Mouse (Mus musculus) T-cell, adult 2 months (primary cell): ENCODE results near the gene 4930524J08Rik.

ENCODE experiments used
- DNase-seq: peaks from one replicate; pipeline ENCODE4 v3.0.0; 2022; ENCODE audit warnings: low spot score

The 4930524J08Rik gene

GRCm38 (mm10) chr5:100005431-100005830 is 26.6 kb downstream of the 4930524J08Rik start:
- DNase-seq: no peak

GRCm38 (mm10) chr5:100005896-100006295 is 27.0 kb downstream of the 4930524J08Rik start:
- DNase-seq: no peak

DNA sequence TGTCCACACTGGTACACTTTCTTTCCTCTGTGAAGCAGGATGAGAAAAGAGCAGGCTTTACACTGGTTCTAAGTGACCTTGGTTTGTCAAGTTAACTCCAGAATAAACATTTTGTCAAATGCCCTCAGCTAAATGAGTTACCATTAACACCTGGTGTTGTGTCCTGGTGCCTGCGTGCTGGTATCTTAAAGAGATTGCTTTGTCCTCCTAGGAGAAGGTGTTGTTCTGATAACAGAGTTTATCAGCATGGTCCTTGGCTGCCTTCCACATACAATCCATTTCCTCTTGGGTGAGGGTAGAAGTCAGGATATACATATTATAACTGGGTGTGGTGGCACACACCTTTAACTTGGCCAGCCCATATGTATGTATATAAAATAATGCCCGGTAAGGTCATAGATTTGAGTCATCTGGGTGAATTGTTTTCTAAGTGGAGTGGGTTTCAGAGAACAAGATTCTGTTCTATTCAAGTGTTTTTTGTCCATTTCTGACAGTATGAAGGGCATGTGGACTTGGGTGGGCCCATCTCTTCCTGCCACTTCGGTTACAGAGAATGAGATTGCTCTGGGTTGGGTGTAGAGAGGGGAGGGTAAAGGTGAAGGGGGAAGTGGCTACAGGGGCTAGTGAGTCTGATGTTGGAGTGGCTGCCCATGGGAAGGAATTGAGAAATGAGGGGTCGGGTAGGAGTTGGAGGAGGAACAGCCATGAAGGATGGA is 27.6 kb downstream of the 4930524J08Rik start:
- no peak for DNase-seq

DNA sequence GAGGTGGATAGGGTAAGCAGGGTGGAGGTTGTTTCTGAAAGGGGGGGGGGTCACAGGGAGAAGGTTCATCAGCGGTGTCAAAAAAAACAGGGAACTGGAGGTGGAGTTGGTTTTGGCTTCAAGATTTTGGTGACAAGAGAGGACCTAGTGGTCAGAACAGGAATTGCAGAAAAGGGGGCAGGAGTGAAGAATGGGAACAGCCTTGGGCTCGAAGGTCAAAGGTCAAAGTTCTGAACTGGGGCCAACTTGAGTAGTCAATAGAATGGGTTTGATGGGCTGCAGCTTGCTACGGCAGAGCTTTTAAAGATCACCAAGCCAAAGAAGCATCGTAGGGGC is 28.1 kb downstream of the 4930524J08Rik start:
- peak; percentile 12 for DNase-seq

GRCm38 (mm10) chr5:100008485-100008884 is 29.6 kb downstream of the 4930524J08Rik start:
- DNase-seq: no peak

- no peak for DNase-seq
Observed at GRCm38 (mm10) chr5:100012599-100012998, 33.7 kb downstream of the 4930524J08Rik start.

DNA sequence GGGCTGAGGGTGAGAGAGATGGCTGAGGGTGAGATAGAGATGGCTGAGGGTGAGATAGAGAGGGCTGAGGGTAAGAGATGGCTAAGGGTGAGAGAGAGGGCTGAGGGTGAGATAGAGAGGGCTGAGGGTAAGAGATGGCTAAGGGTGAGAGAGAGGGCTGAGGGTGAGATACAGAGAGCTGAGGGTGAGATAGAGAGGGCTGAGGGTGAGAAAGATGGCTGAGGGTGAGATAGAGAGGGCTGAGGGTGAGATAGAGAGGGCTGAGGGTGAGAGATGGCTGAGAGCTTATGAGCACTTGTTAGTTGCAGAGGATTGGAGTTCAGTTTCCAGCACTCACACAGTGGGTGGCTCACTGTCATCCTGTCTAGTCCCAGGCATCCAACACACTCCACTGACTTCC is 41.2 kb downstream of the 4930524J08Rik start:
- no peak for DNase-seq

DNA sequence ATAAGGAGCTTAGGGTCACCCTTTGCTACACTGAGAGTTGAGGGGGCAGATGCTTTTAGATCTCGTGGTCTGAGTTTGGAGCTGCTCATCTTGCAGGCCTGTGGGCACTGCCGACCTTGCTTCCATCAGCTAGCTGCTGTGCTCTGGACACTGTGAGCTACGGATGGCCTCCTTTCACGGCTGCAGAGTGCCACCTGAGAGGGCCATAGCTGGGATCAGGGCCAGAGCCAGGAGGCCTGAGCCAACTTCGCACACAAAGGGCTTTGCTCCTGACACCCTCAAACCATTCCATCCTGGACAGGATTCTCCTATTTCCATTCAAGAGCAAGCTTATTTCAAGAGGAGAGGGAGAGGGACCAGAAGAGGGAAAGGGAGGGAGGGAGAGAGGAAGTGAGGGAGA is 45.5 kb downstream of the 4930524J08Rik start:
- DNase-seq: no peak

DNA sequence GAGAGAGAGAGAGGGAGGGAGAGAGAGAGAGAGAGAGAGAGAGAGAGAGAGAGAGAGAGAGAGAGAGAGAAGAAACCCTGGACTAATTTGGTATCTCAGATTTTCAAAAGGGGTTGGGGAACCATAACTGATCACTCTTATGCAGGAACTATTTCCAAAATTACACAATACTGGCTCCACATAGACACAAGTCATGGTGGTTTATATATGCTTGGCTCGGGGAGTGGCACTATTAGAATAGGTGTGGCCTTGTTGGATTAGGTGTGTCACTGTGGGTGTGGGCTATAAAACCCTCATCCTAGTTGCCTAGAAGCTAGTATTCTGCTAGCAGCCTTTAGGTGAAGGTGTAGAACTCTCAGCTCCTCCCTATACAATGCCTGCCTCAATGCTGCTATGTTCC is 46.0 kb downstream of the 4930524J08Rik start:
- no peak for DNase-seq
